Mouse (Mus musculus): ENCODE data around the gene Rilp.
A peak's percentile ranks its signal among the peaks of the same experiment; 100 is the strongest.

Gene Rilp

GRCm38 (mm10) chr11:75494296-75495049, 15.4 kb upstream of the Rilp start:
- DNase-seq, result no peak

GRCm38 (mm10) chr11:75498126-75498525, 11.8 kb upstream of the Rilp start:
- no peak for DNase-seq

- no peak for DNase-seq
Measured at GRCm38 (mm10) chr11:75508162-75508561, 1.7 kb upstream of the Rilp start.

GRCm38 (mm10) chr11:75508904-75509303, 990 bp upstream of the Rilp start:
- DNase-seq, result no peak

GRCm38 (mm10) chr11:75510627-75510993, 716 bp downstream of the Rilp start:
- peak; percentile 94 for DNase-seq

- DNase-seq, result no peak
Measured at GRCm38 (mm10) chr11:75511213-75511612, 1.3 kb downstream of the Rilp start.

- no peak for DNase-seq
Measured at GRCm38 (mm10) chr11:75512301-75513018, 2.6 kb downstream of the Rilp start.

GRCm38 (mm10) chr11:75513336-75513735, 3.4 kb downstream of the Rilp start, which contains the start of gene Scarf1:
Scarf1 (plus strand) TSS chr11:75513540.
- DNase-seq, result peak; percentile 43

GRCm38 (mm10) chr11:75515186-75515585, 5.3 kb downstream of the Rilp start:
- no peak for DNase-seq

- DNase-seq, result no peak
Measured at GRCm38 (mm10) chr11:75519834-75520633, 10.1 kb downstream of the Rilp start.

GRCm38 (mm10) chr11:75521609-75522008, 11.7 kb downstream of the Rilp start:
- DNase-seq, result no peak

GRCm38 (mm10) chr11:75522793-75523192, 12.9 kb downstream of the Rilp start:
- no peak for DNase-seq

GRCm38 (mm10) chr11:75525531-75526125, 15.7 kb downstream of the Rilp start:
- no peak for DNase-seq

GRCm38 (mm10) chr11:75526943-75527342, 17.0 kb downstream of the Rilp start:
- DNase-seq, result no peak

- no peak for DNase-seq
Measured at GRCm38 (mm10) chr11:75529771-75530170, 19.9 kb downstream of the Rilp start.

- peak; percentile 97 for DNase-seq
Measured at GRCm38 (mm10) chr11:75530325-75530724, 20.4 kb downstream of the Rilp start.

GRCm38 (mm10) chr11:75530845-75531373, 21.0 kb downstream of the Rilp start:
- DNase-seq, result peak; percentile 48

- DNase-seq, result peak; percentile 95
Measured at GRCm38 (mm10) chr11:75531469-75532242, 21.8 kb downstream of the Rilp start, which contains the start of gene Slc43a2. Slc43a2 (plus strand) TSS chr11:75531694.

- DNase-seq, result peak; percentile 44
Measured at GRCm38 (mm10) chr11:75532340-75533277, 22.7 kb downstream of the Rilp start.

- no peak for DNase-seq
Measured at GRCm38 (mm10) chr11:75533314-75534015, 23.6 kb downstream of the Rilp start.
